Mouse (Mus musculus) neural tube, embryonic 14.5 days (tissue): ENCODE measurements at regions not wholly inside any gene's neighbourhood (a gene's known extent, or its start where the extent isn't known, plus 50 kb on each side); places are given as distances from the start of the nearest gene placed in this dataset.

Source experiments
- ATAC-seq: fragments of 200-750 bp; cut with Nextera tagmentation; 2 replicates; pipeline ENCODE4 v1.8.0; 2017; ENCODE audit warnings: low read depth, mild to moderate bottlenecking, moderate TSS enrichment, moderate library complexity
- H3K27ac ChIP-seq: fragments of 300-500 bp; sonication (generic); 2 replicates; pipeline ENCODE4 v1.5.1; 2014; ENCODE audit warnings: low read depth, mild to moderate bottlenecking, control low read depth, low read length, moderate library complexity, mixed read lengths
- H3K27me3 ChIP-seq: fragments of 300-500 bp; sonication (generic); 2 replicates; pipeline ENCODE4 v1.6.1; 2014; ENCODE audit warnings: low read length; ENCODE audit not compliant: control insufficient read depth, insufficient read depth
- H3K36me3 ChIP-seq: fragments of 300-500 bp; sonication (generic); 2 replicates; pipeline ENCODE4 v1.6.1; 2014; ENCODE audit warnings: low read length, mixed read lengths; ENCODE audit not compliant: control insufficient read depth, insufficient read depth
- H3K4me1 ChIP-seq: fragments of 300-500 bp; sonication (generic); 2 replicates; pipeline ENCODE4 v1.6.1; 2014; ENCODE audit warnings: low read length; ENCODE audit not compliant: control insufficient read depth, insufficient read depth
- H3K4me2 ChIP-seq: fragments of 300-500 bp; sonication (generic); 2 replicates; pipeline ENCODE4 v1.6.1; 2014; ENCODE audit warnings: mild to moderate bottlenecking, low read depth, low read length, control low read depth
- H3K4me3 ChIP-seq: fragments of 300-500 bp; sonication (generic); 2 replicates; pipeline ENCODE4 v1.5.1; 2014; ENCODE audit warnings: low read depth, low read length, control low read depth, mixed read lengths
- H3K9ac ChIP-seq: fragments of 300-500 bp; sonication (generic); replicated peaks from 2 replicates; pipeline ENCODE4 v1.6.1; 2014; ENCODE audit warnings: low read depth, mild to moderate bottlenecking, control low read depth, low read length, mixed read lengths
- H3K9me3 ChIP-seq: fragments of 300-500 bp; sonication (generic); 2 replicates; pipeline ENCODE4 v1.6.1; 2016; ENCODE audit warnings: low read length; ENCODE audit not compliant: control insufficient read depth
- WGBS: fragments of 180-500 bp; shearing (Covaris S2); extraction: QIAGEN DNeasy Blood & Tissue Kit; methylation state at CpG from one replicate; pipeline ENCODE4 v1.1.7; 2014; 5-methylcytosine and 5-hydroxymethylcytosine counted together

GRCm38 (mm10) chr1:137577639-137578038, 597.9 kb downstream of the Ptprc start:
- H3K4me2 ChIP-seq: no peak overlapping the region
- ATAC-seq: no peak
- H3K27ac ChIP-seq: no peak overlapping the region
- H3K4me1 ChIP-seq: no peaks in the 10 kb centered on the region
- H3K9ac ChIP-seq: no peak overlapping the region
- no peaks in the 10 kb centered on the region for H3K36me3 ChIP-seq
- 83% methylated on average over 1 of the region's 1 CpGs for WGBS
- no peaks in the 10 kb centered on the region for H3K27me3 ChIP-seq
- no peak overlapping the region for H3K4me3 ChIP-seq
- no peaks in the 10 kb centered on the region for H3K9me3 ChIP-seq

- no peak overlapping the region for H3K9ac ChIP-seq
- H3K9me3 ChIP-seq: no peaks in the 10 kb centered on the region
- no peaks in the 10 kb centered on the region for H3K36me3 ChIP-seq
- H3K27me3 ChIP-seq: no peaks in the 10 kb centered on the region
- no peaks in the 10 kb centered on the region for H3K4me1 ChIP-seq
- no peak overlapping the region for H3K27ac ChIP-seq
- no peak overlapping the region for H3K4me2 ChIP-seq
- 88% methylated on average over 9 of the region's 9 CpGs for WGBS
- no peak for ATAC-seq
- no peak overlapping the region for H3K4me3 ChIP-seq
Observed at GRCm38 (mm10) chr1:137576174-137576573, 599.3 kb downstream of the Ptprc start.

- Histone ChIP-seq H3K4me3 (no peak overlapping the region), H3K4me2 (no peak overlapping the region), H3K4me1 (no peaks in the 10 kb centered on the region), H3K9ac (no peak overlapping the region), H3K36me3 (no peaks in the 10 kb centered on the region), H3K9me3 (no peaks in the 10 kb centered on the region), H3K27ac (no peak overlapping the region), H3K27me3 (no peaks in the 10 kb centered on the region)
- no peak for ATAC-seq
Observed at GRCm38 (mm10) chr1:137575380-137575779, 600.1 kb downstream of the Ptprc start.

- H3K4me1 ChIP-seq: no peaks in the 10 kb centered on the region
- no peaks in the 10 kb centered on the region for H3K9me3 ChIP-seq
- no peak overlapping the region for H3K4me3 ChIP-seq
- no peak overlapping the region for H3K4me2 ChIP-seq
- H3K36me3 ChIP-seq: no peaks in the 10 kb centered on the region
- 56% methylated on average over 6 of the region's 6 CpGs for WGBS
- no peak for ATAC-seq
- no peak overlapping the region for H3K27ac ChIP-seq
- H3K27me3 ChIP-seq: no peaks in the 10 kb centered on the region
- no peak overlapping the region for H3K9ac ChIP-seq
Observed at GRCm38 (mm10) chr1:137571905-137572865, 603.3 kb downstream of the Ptprc start.

- Histone ChIP-seq H3K9me3 (no peaks in the 10 kb centered on the region), H3K4me3 (no peak overlapping the region)
- WGBS: 63% methylated on average over 4 of the region's 4 CpGs
Observed at GRCm38 (mm10) chr1:137571190-137571904, 604.2 kb downstream of the Ptprc start.

GRCm38 (mm10) chr1:137567526-137567925, 607.3 kb upstream of the Nr5a2 start:
- Histone ChIP-seq H3K4me3 (no peak overlapping the region), H3K4me2 (no peak overlapping the region), H3K27me3 (no peaks in the 10 kb centered on the region), H3K9ac (no peak overlapping the region), H3K9me3 (no peaks in the 10 kb centered on the region), H3K36me3 (no peaks in the 10 kb centered on the region), H3K4me1 (no peaks in the 10 kb centered on the region), H3K27ac (no peak overlapping the region)
- no peak for ATAC-seq
- 100% methylated on average over 1 of the region's 1 CpGs for WGBS

More at GRCm38 (mm10) chr1:137571190-137571904, 604.2 kb downstream of the Ptprc start:
- Histone ChIP-seq H3K36me3 (no peaks in the 10 kb centered on the region), H3K9ac (no peak overlapping the region), H3K27ac (no peak overlapping the region), H3K27me3 (no peaks in the 10 kb centered on the region), H3K4me2 (no peak overlapping the region), H3K4me1 (no peaks in the 10 kb centered on the region)
- ATAC-seq: no peak

- WGBS: 90% methylated on average over 4 of the region's 4 CpGs
- no peaks in the 10 kb centered on the region for H3K36me3 ChIP-seq
- no peaks in the 10 kb centered on the region for H3K9me3 ChIP-seq
- no peak overlapping the region for H3K9ac ChIP-seq
- H3K27ac ChIP-seq: no peak overlapping the region
- H3K4me3 ChIP-seq: no peak overlapping the region
- ATAC-seq: no peak
- H3K4me2 ChIP-seq: no peak overlapping the region
- H3K4me1 ChIP-seq: no peaks in the 10 kb centered on the region
- H3K27me3 ChIP-seq: no peaks in the 10 kb centered on the region
Observed at GRCm38 (mm10) chr1:137565573-137566048, 605.4 kb upstream of the Nr5a2 start.

- no peak for ATAC-seq
- H3K4me3 ChIP-seq: no peak overlapping the region
- no peaks in the 10 kb centered on the region for H3K4me1 ChIP-seq
- no peak overlapping the region for H3K9ac ChIP-seq
- no peak overlapping the region for H3K27ac ChIP-seq
- WGBS: 88% methylated on average over 3 of the region's 3 CpGs
- no peaks in the 10 kb centered on the region for H3K9me3 ChIP-seq
- no peaks in the 10 kb centered on the region for H3K27me3 ChIP-seq
- H3K36me3 ChIP-seq: no peaks in the 10 kb centered on the region
- no peak overlapping the region for H3K4me2 ChIP-seq
Observed at GRCm38 (mm10) chr1:137561686-137562085, 601.4 kb upstream of the Nr5a2 start.
